Mouse (Mus musculus) megakaryocyte, embryonic 14.5 days (primary cell): ENCODE measurements around the gene Agfg2.

Experiments used
- FLI1 ChIP-seq: IDR thresholded peaks from 2 replicates; pipeline ENCODE4 v1.6.1; 2012; ENCODE audit warnings: low read length, inconsistent platforms, mixed read lengths
- GATA1 ChIP-seq: IDR thresholded peaks from 3 replicates; pipeline ENCODE4 v1.6.1; 2012; ENCODE audit warnings: mixed read lengths, low read length, inconsistent platforms, borderline replicate concordance

GRCm38 (mm10) chr5:137609292-137609691 lies 75.2 kb downstream of the Agfg2 start:
- TF ChIP-seq GATA1 (no peak), FLI1 (no peak)
